ENCODE assay signal across 18 mouse cellular contexts in genomic region chr13:71263315-71263878, GRCm38 (mm10).
DNase-seq lines count a peak whose midpoint lies in the region; ATAC-seq and TF ChIP-seq lines count a peak whose summit lies in the region.
"Had no signal": no experiment of that assay in that cellular context is flagged by ENCODE, and none has a peak within 500 bp of the region (broad histone marks: within the 10 kb centered on the region; RNA-seq: fewer than 3 reads in every experiment).

No protein-coding gene starts in this region.

- no peak for ATAC-seq in hindbrain, embryonic 13.5 days (ENCODE audit: low FRiP score)
- no peak for ATAC-seq in hindbrain, embryonic 11.5 days (ENCODE audit: low FRiP score)
- ATAC-seq in midbrain, embryonic 14.5 days (ENCODE audit: low FRiP score, low TSS enrichment), result no peak
- ATAC-seq in hindbrain, postnatal 0 days, result no peak
- ATAC-seq: CD4-positive, CD25-positive, alpha-beta regulatory T cell, adult 4 months had no signal

- peaks cover 7% of the 10 kb centered on the region; the same call in 1 of the 2 replicates for H3K4me1 ChIP-seq in hindbrain, embryonic 13.5 days (replicated peaks)
- no peaks in the 10 kb centered on the region for H3K4me1 ChIP-seq in hindbrain, embryonic 11.5 days (replicated peaks; ENCODE audit: control insufficient read depth, insufficient read depth, low read length)
- H3K4me1 ChIP-seq in midbrain, embryonic 14.5 days (ENCODE audit: control insufficient read depth, insufficient read depth, low read length), result no peaks in the 10 kb centered on the region
- H3K4me1 ChIP-seq in midbrain, embryonic 10.5 days, result peaks cover 15% of the 10 kb centered on the region
- H3K4me1 ChIP-seq in hindbrain, postnatal 0 days (ENCODE audit: insufficient read depth, low read length), result no peaks in the 10 kb centered on the region
- H3K4me1 ChIP-seq: embryonic facial prominence, embryonic 13.5 days; heart, embryonic 15.5 days had no signal

- 60% methylated on average over 16 of the region's 16 CpGs for WGBS in hindbrain, embryonic 13.5 days
- WGBS in hindbrain, embryonic 11.5 days, result 77% methylated on average over 16 of the region's 16 CpGs
- 57% methylated on average over 16 of the region's 16 CpGs for WGBS in midbrain, embryonic 14.5 days
- 92% methylated on average over 16 of the region's 16 CpGs for WGBS in midbrain, embryonic 10.5 days
- WGBS in hindbrain, postnatal 0 days, result 49% methylated on average over 16 of the region's 16 CpGs

- no peak overlapping the region for H3K4me3 ChIP-seq in hindbrain, embryonic 13.5 days
- H3K4me3 ChIP-seq in hindbrain, embryonic 11.5 days (ENCODE audit: low read depth, low read length), result no peak overlapping the region
- H3K4me3 ChIP-seq in midbrain, embryonic 14.5 days (replicated peaks; ENCODE audit: low read depth, low read length), result no peak overlapping the region
- no peak overlapping the region for H3K4me3 ChIP-seq in midbrain, embryonic 10.5 days
- H3K4me3 ChIP-seq in hindbrain, postnatal 0 days (ENCODE audit: low read length), result no peak overlapping the region
- H3K4me3 ChIP-seq: embryonic facial prominence, embryonic 13.5 days; gastrocnemius, adult 2 months; heart, embryonic 15.5 days had no signal

- no peaks in the 10 kb centered on the region for H3K27me3 ChIP-seq in hindbrain, embryonic 13.5 days
- no peaks in the 10 kb centered on the region for H3K27me3 ChIP-seq in hindbrain, embryonic 11.5 days (ENCODE audit: control insufficient read depth, insufficient read depth, low read length)
- H3K27me3 ChIP-seq in midbrain, embryonic 14.5 days (ENCODE audit: control insufficient read depth, insufficient read depth, low read length), result no peaks in the 10 kb centered on the region
- peaks cover 19% of the 10 kb centered on the region for H3K27me3 ChIP-seq in midbrain, embryonic 10.5 days (ENCODE audit: low read depth, poor library complexity, severe bottlenecking)
- no peaks in the 10 kb centered on the region for H3K27me3 ChIP-seq in hindbrain, postnatal 0 days (ENCODE audit: insufficient read depth, low read length)
- H3K27me3 ChIP-seq: heart, embryonic 15.5 days had no signal

- no peak overlapping the region for H3K9ac ChIP-seq in hindbrain, embryonic 13.5 days
- H3K9ac ChIP-seq in hindbrain, embryonic 11.5 days (ENCODE audit: low read depth, low read length), result no peak overlapping the region
- no peak overlapping the region for H3K9ac ChIP-seq in midbrain, embryonic 14.5 days (replicated peaks; ENCODE audit: low read length)
- H3K9ac ChIP-seq in hindbrain, postnatal 0 days (replicated peaks; ENCODE audit: low read length), result no peak overlapping the region
- H3K9ac ChIP-seq: embryonic facial prominence, embryonic 13.5 days; heart, embryonic 15.5 days had no signal

- DNase-seq in hindbrain, embryonic 11.5 days (ENCODE audit: low spot score), result no peak
- peak; percentile 52 for DNase-seq in midbrain, embryonic 14.5 days
- DNase-seq in midbrain, embryonic 10.5 days (ENCODE audit: low spot score), result no peak
- peak; percentile 16 for DNase-seq in hindbrain, postnatal 0 days (ENCODE audit: low spot score)
- no peak for DNase-seq in B cell, adult 2 months
- no peak for DNase-seq in spleen, adult 12 weeks (ENCODE audit: low spot score)
- DNase-seq: cerebellum, adult 11-12 months; gastrocnemius, adult 2 months; heart, adult 18-20 months; kidney, adult 18-20 months; kidney, postnatal 25 days; lung, postnatal 10 days; thymus, postnatal 14 days had no signal

- TF ChIP-seq CTCF in hindbrain, postnatal 0 days (IDR thresholded peaks at IDR 0.05; ENCODE audit: low read depth), result no peak

- H3K4me2 ChIP-seq in hindbrain, embryonic 13.5 days, result peak overlapping the region; percentile 23
- H3K4me2 ChIP-seq in hindbrain, embryonic 11.5 days (replicated peaks; ENCODE audit: low read depth, low read length), result no peak overlapping the region
- peak overlapping the region; percentile 35 for H3K4me2 ChIP-seq in midbrain, embryonic 14.5 days (ENCODE audit: low read length)
- peak overlapping the region; percentile 47 for H3K4me2 ChIP-seq in hindbrain, postnatal 0 days (ENCODE audit: low read depth, low read length)
- H3K4me2 ChIP-seq: embryonic facial prominence, embryonic 13.5 days; heart, embryonic 15.5 days had no signal

- H3K9me3 ChIP-seq in hindbrain, embryonic 13.5 days, result no peaks in the 10 kb centered on the region
- H3K9me3 ChIP-seq in hindbrain, embryonic 11.5 days (ENCODE audit: control insufficient read depth, low read length), result no peaks in the 10 kb centered on the region
- H3K9me3 ChIP-seq in midbrain, embryonic 14.5 days (ENCODE audit: control insufficient read depth, low read length), result no peaks in the 10 kb centered on the region
- no peaks in the 10 kb centered on the region for H3K9me3 ChIP-seq in midbrain, embryonic 10.5 days (replicated peaks)
- no peaks in the 10 kb centered on the region for H3K9me3 ChIP-seq in hindbrain, postnatal 0 days (ENCODE audit: low read length)
- H3K9me3 ChIP-seq: embryonic facial prominence, embryonic 13.5 days; heart, embryonic 15.5 days had no signal

- H3K27ac ChIP-seq in hindbrain, embryonic 13.5 days, result no peak overlapping the region
- H3K27ac ChIP-seq in hindbrain, embryonic 11.5 days (ENCODE audit: low read depth, low read length), result no peak overlapping the region
- no peak overlapping the region for H3K27ac ChIP-seq in midbrain, embryonic 14.5 days (replicated peaks; ENCODE audit: low read depth, low read length)
- no peak overlapping the region for H3K27ac ChIP-seq in midbrain, embryonic 10.5 days (replicated peaks)
- H3K27ac ChIP-seq in hindbrain, postnatal 0 days, result no peak overlapping the region
- H3K27ac ChIP-seq: embryonic facial prominence, embryonic 13.5 days; gastrocnemius, adult 2 months; heart, embryonic 15.5 days had no signal

- no peaks in the 10 kb centered on the region for H3K36me3 ChIP-seq in hindbrain, embryonic 13.5 days
- no peaks in the 10 kb centered on the region for H3K36me3 ChIP-seq in hindbrain, embryonic 11.5 days (ENCODE audit: control insufficient read depth, insufficient read depth, low read length)
- no peaks in the 10 kb centered on the region for H3K36me3 ChIP-seq in midbrain, embryonic 14.5 days (ENCODE audit: control insufficient read depth, insufficient read depth, low read length)
- no peaks in the 10 kb centered on the region for H3K36me3 ChIP-seq in midbrain, embryonic 10.5 days
- no peaks in the 10 kb centered on the region for H3K36me3 ChIP-seq in hindbrain, postnatal 0 days (ENCODE audit: insufficient read depth, low read length)
- H3K36me3 ChIP-seq: embryonic facial prominence, embryonic 13.5 days; G1E; heart, embryonic 15.5 days had no signal

Comparison
In these comparisons a context has a peak if more than half of its experiments do, and no peak if none do; other contexts are left out.
1. DNase-seq: peak in midbrain, embryonic 14.5 days (single experiment) and hindbrain, postnatal 0 days (single experiment); none in hindbrain, embryonic 11.5 days (single experiment), midbrain, embryonic 10.5 days (single experiment), B cell, adult 2 months (0 of 2) and spleen, adult 12 weeks (single experiment).